Mouse (Mus musculus): ENCODE measurements around the gene 9830107B12Rik. TPM values are rescaled to one million over a fixed set of nuclear protein-coding genes. Genes with fewer than 3 reads are reported as not detected.
"Not testable (repeated sequence)": the region's sequence is repeated elsewhere in the genome, so short reads cannot be mapped to it uniquely, and the experiment has no call there.

The 9830107B12Rik gene
- total RNA-seq (2014; rRNA removed) = not detected in 2 replicates
- not detected in 2 replicates for polyA plus RNA-seq (2012; rRNA removed)

- no peak for DNase-seq (ENCODE audit: extremely low read depth, low read depth, low spot score)
- H3K79me2 ChIP-seq (ENCODE audit: control insufficient read depth, insufficient read depth, low read length) = no peaks in the 10 kb centered on the region
- H3K27me3 ChIP-seq (ENCODE audit: control insufficient read depth, insufficient read depth, low read length) = no peaks in the 10 kb centered on the region
- H3K27ac ChIP-seq (replicated peaks; ENCODE audit: insufficient read depth, low read depth, low read length) = no peak within 1 kb of the TSS
- 73% methylated on average over 3 of the region's 3 CpGs for WGBS
- no peaks in the 10 kb centered on the region for H3K36me3 ChIP-seq (ENCODE audit: control insufficient read depth, insufficient read depth, low read length)
- H3K9ac ChIP-seq (ENCODE audit: low read depth, low read length) = no peak within 1 kb of the TSS
- H3K4me1 ChIP-seq (ENCODE audit: control insufficient read depth, insufficient read depth, low read length) = no peaks in the 10 kb centered on the region
- TF ChIP-seq POLR2A (IDR thresholded peaks at IDR 0.05; ENCODE audit: extremely low read depth, insufficient read depth, low read length) (no peak), CTCF (IDR thresholded peaks at IDR 0.05; ENCODE audit: low read depth, low read length) (no peak)
- H3K4me3 ChIP-seq (ENCODE audit: insufficient read depth, low read depth, low read length) = no peak within 1 kb of the TSS
Observed at GRCm38 (mm10) chr17:48146120-48146519, at the start of gene 9830107B12Rik. 9830107B12Rik (minus strand) TSS chr17:48146268.

GRCm38 (mm10) chr17:48192366-48192765 is 46.3 kb upstream of the 9830107B12Rik start:
- H3K4me1 ChIP-seq (ENCODE audit: control insufficient read depth, insufficient read depth, low read length) = no peaks in the 10 kb centered on the region
- H3K27me3 ChIP-seq (ENCODE audit: control insufficient read depth, insufficient read depth, low read length) = no peaks in the 10 kb centered on the region
- H3K4me3 ChIP-seq (ENCODE audit: insufficient read depth, low read depth, low read length) = no peak overlapping the region
- WGBS = 72% methylated on average over 2 of the region's 2 CpGs
- TF ChIP-seq CTCF (IDR thresholded peaks at IDR 0.05; ENCODE audit: low read depth, low read length) (no peak), POLR2A (IDR thresholded peaks at IDR 0.05; ENCODE audit: extremely low read depth, insufficient read depth, low read length) (no peak)
- H3K79me2 ChIP-seq (ENCODE audit: control insufficient read depth, insufficient read depth, low read length) = no peaks in the 10 kb centered on the region
- H3K27ac ChIP-seq (replicated peaks; ENCODE audit: insufficient read depth, low read depth, low read length) = no peak overlapping the region
- no peaks in the 10 kb centered on the region for H3K36me3 ChIP-seq (ENCODE audit: control insufficient read depth, insufficient read depth, low read length)
- DNase-seq (ENCODE audit: extremely low read depth, low read depth, low spot score) = no peak
- no peak overlapping the region for H3K9ac ChIP-seq (ENCODE audit: low read depth, low read length)

- 24% methylated on average over 5 of the region's 5 CpGs for WGBS
- Histone ChIP-seq H3K36me3 (ENCODE audit: control insufficient read depth, insufficient read depth, low read length) (no peaks in the 10 kb centered on the region), H3K27me3 (ENCODE audit: control insufficient read depth, insufficient read depth, low read length) (no peaks in the 10 kb centered on the region), H3K79me2 (ENCODE audit: control insufficient read depth, insufficient read depth, low read length) (no peaks in the 10 kb centered on the region), H3K27ac (replicated peaks; ENCODE audit: insufficient read depth, low read depth, low read length) (no peak overlapping the region), H3K9ac (ENCODE audit: low read depth, low read length) (no peak overlapping the region), H3K4me3 (ENCODE audit: insufficient read depth, low read depth, low read length) (no peak overlapping the region), H3K4me1 (ENCODE audit: control insufficient read depth, insufficient read depth, low read length) (no peaks in the 10 kb centered on the region)
- peak; percentile 37 for DNase-seq (ENCODE audit: extremely low read depth, low read depth, low spot score)
- TF ChIP-seq POLR2A (IDR thresholded peaks at IDR 0.05; ENCODE audit: extremely low read depth, insufficient read depth, low read length) (no peak), CTCF (IDR thresholded peaks at IDR 0.05; ENCODE audit: low read depth, low read length) (no peak)
Observed at GRCm38 (mm10) chr17:48185252-48185651, 39.2 kb upstream of the 9830107B12Rik start.

GRCm38 (mm10) chr17:48167103-48167502 is 21.0 kb upstream of the 9830107B12Rik start, which contains the start of gene A530064D06Rik:
A530064D06Rik (minus strand) TSS chr17:48167275.
- H3K27me3 ChIP-seq (ENCODE audit: control insufficient read depth, insufficient read depth, low read length); H3K4me1 ChIP-seq (ENCODE audit: control insufficient read depth, insufficient read depth, low read length); H3K4me3 ChIP-seq (ENCODE audit: insufficient read depth, low read depth, low read length); H3K36me3 ChIP-seq (ENCODE audit: control insufficient read depth, insufficient read depth, low read length); H3K79me2 ChIP-seq (ENCODE audit: control insufficient read depth, insufficient read depth, low read length); H3K9ac ChIP-seq (ENCODE audit: low read depth, low read length); H3K27ac ChIP-seq (replicated peaks; ENCODE audit: insufficient read depth, low read depth, low read length); DNase-seq (ENCODE audit: extremely low read depth, low read depth, low spot score): not testable (repeated sequence)
- WGBS = 70% methylated on average over 2 of the region's 2 CpGs

GRCm38 (mm10) chr17:48157382-48158076 is 11.5 kb upstream of the 9830107B12Rik start:
- peak; percentile 73 for DNase-seq (ENCODE audit: extremely low read depth, low read depth, low spot score)
- Histone ChIP-seq H3K27ac (replicated peaks; ENCODE audit: insufficient read depth, low read depth, low read length) (no peak overlapping the region), H3K4me3 (ENCODE audit: insufficient read depth, low read depth, low read length) (no peak overlapping the region), H3K9ac (ENCODE audit: low read depth, low read length) (no peak overlapping the region), H3K36me3 (ENCODE audit: control insufficient read depth, insufficient read depth, low read length) (no peaks in the 10 kb centered on the region), H3K27me3 (ENCODE audit: control insufficient read depth, insufficient read depth, low read length) (no peaks in the 10 kb centered on the region), H3K4me1 (ENCODE audit: control insufficient read depth, insufficient read depth, low read length) (peaks cover 3% of the 10 kb centered on the region; the same call in 1 of the 2 replicates), H3K79me2 (ENCODE audit: control insufficient read depth, insufficient read depth, low read length) (no peaks in the 10 kb centered on the region)
- WGBS = 14% methylated on average over 1 of the region's 1 CpGs
- no peak for TF ChIP-seq POLR2A (IDR thresholded peaks at IDR 0.05; ENCODE audit: extremely low read depth, insufficient read depth, low read length)
- no peak for TF ChIP-seq CTCF (IDR thresholded peaks at IDR 0.05; ENCODE audit: low read depth, low read length)

- Histone ChIP-seq H3K27ac (replicated peaks; ENCODE audit: insufficient read depth, low read depth, low read length) (no peak overlapping the region), H3K79me2 (ENCODE audit: control insufficient read depth, insufficient read depth, low read length) (no peaks in the 10 kb centered on the region), H3K27me3 (ENCODE audit: control insufficient read depth, insufficient read depth, low read length) (no peaks in the 10 kb centered on the region), H3K4me3 (ENCODE audit: insufficient read depth, low read depth, low read length) (no peak overlapping the region), H3K4me1 (ENCODE audit: control insufficient read depth, insufficient read depth, low read length) (no peaks in the 10 kb centered on the region), H3K9ac (ENCODE audit: low read depth, low read length) (no peak overlapping the region), H3K36me3 (ENCODE audit: control insufficient read depth, insufficient read depth, low read length) (no peaks in the 10 kb centered on the region)
- WGBS = 11% methylated on average over 2 of the region's 2 CpGs
- TF ChIP-seq CTCF (IDR thresholded peaks at IDR 0.05; ENCODE audit: low read depth, low read length) (no peak), POLR2A (IDR thresholded peaks at IDR 0.05; ENCODE audit: extremely low read depth, insufficient read depth, low read length) (no peak)
- peak; percentile 82 for DNase-seq (ENCODE audit: extremely low read depth, low read depth, low spot score)
Observed at GRCm38 (mm10) chr17:48132810-48133209, 13.3 kb downstream of the 9830107B12Rik start.

All from liver, adult 2 months (tissue).